Mouse (Mus musculus): ENCODE data around the gene Pear1. TPM values are rescaled to one million over a fixed set of nuclear protein-coding genes. Genes with fewer than 3 reads are reported as not detected.

Pear1 gene
- total RNA-seq, 2 experiments from 2014 or later, result 40.3 to 42.5 TPM

DNA sequence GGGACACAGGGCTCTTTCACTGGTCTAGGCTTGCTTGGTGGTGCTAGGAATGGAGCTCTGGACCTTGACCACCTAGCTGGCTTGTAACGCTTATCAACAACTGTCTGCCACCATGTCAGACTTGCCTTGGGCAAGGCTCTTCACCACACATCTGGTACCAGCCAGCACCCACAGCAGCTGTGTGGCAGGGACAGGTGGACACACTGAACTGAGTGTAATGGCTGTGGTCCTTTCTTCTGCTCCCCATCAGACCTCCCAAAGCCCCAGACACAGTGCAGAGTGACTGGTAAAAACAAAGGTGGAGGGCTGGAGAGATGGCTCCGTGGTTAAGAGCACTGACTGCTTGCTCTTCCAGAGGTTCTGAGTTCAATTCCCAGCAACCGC lies 57.8 kb downstream of the Pear1 start:
- DNase-seq (ENCODE audit: low spot score in 2 of 2), result no peak

DNA sequence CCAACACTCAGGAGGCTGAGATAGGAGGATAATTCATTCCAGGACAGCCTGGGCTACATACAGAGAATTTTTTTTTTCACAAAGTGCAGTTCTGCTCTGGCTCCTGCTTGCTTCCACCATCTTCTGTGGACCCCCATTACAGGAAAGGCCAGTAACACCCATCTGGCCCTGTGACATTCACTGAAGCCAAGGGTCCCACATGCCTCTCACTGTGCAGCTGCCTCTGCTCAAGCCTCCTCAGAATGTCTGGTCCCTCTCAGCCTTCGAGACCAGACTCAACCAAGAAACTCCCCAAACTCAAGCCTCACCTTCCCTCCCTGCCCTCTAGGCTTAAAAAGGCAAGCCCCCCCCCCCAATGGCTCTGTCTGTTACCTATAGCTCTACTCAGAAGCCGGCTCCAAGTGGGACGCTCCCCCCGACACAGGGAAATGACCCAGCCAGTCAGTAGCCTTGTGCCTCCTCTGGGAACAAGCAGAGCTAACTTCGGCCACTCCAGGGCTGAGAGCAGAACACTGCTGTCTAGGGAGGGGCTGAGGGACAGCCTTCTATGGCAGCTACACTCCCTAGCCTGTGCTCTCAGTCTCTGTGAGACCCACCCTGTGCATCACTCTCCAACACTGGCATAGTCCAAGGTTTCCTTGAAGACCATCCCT lies 58.3 kb downstream of the Pear1 start:
- DNase-seq (ENCODE audit: low spot score in 2 of 2), result no peak

DNA sequence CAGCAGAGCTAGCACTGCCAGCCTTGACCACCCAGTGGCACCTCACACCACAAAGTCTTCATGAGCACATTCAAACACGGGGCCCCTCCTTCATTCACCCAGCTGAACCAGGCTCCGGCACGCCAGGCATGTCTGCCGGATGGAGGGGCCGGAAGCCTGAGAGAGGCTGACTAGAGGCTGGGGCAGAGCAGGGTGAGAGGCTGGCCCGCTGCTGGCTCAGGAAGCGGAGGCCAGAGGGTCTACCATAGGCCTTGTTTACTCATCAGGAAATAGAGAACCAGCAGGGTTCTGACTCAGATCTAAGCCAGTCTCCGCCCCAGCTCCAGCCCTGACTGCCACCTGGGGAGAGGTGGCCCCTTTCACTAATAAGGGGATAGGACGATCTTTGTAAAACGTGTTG lies 59.0 kb downstream of the Pear1 start:
- DNase-seq (ENCODE audit: low spot score in 2 of 2), result peak in 1 of 2 experiments; percentile 33

DNA sequence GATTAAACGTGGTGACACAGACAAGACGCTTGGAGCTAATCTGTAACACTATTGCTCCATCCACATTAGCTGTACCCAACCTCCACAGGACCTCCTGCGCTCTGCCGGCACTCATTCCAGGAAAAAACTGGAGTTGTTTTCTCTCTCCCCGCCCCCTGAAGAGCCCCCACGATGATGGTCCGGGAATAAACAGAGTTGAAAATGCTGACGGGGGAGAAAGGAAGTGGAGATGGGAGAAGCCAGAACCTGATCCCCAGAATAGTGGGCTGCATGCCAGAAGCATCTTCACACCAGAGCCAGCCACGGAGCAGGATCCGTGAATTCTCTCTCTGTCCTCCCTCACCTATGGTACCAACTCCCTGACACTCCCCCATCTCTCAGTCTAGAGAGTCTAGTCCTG lies 59.6 kb downstream of the Pear1 start:
- DNase-seq (ENCODE audit: low spot score in 2 of 2), result no peak

DNA sequence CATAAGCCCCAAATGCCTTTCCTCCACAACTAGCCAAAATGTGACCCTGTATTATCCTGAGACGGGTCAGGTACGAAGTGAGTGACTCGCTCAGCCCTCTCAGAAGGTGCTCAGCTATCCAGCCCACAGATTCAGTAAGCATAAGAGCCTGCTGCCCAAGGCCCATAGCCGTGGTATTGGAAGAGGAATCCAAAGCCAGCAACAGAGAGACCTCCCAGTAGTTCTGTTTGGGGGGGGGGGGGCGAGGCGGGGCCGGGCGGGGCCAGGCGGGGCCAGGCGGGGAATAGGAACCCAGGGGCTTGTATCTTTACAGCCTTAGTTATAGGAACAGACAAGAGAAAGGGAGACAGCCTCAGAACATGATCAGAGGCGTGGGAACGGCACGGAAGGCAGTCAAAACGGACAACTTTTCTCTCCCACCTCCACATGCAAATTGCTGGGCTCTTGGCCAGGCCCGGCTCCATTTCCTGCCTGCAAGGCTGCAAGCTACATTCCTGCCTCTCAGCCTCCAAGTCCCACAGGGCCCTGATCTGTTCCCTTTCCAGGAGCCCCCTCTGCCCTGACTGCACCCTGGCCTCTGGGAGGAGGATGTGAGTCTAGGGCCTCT lies 60.3 kb downstream of the Pear1 start:
- peak in 1 of 2 experiments; percentile 47 for DNase-seq (ENCODE audit: low spot score in 2 of 2)

DNA sequence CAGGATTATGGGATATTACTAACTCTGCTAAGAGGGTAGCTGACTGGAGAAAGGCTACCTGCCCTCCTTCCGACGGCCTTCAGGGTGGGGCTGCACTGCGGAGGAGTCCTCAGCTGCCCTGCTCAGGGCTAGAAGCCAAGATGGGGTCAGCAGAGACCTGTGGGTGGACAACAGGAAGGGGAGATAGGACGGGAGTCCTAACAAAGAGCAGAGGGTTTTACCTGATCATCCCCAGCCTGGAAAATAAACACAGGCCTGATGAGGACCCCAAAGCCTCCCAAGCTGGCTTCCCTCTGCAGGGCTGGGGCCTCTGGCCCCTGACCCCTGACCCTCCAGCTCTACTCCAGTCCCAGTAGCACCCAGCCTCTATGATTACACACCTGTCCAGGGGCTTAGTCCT lies 60.9 kb downstream of the Pear1 start:
- DNase-seq (ENCODE audit: low spot score in 2 of 2), result no peak

DNA sequence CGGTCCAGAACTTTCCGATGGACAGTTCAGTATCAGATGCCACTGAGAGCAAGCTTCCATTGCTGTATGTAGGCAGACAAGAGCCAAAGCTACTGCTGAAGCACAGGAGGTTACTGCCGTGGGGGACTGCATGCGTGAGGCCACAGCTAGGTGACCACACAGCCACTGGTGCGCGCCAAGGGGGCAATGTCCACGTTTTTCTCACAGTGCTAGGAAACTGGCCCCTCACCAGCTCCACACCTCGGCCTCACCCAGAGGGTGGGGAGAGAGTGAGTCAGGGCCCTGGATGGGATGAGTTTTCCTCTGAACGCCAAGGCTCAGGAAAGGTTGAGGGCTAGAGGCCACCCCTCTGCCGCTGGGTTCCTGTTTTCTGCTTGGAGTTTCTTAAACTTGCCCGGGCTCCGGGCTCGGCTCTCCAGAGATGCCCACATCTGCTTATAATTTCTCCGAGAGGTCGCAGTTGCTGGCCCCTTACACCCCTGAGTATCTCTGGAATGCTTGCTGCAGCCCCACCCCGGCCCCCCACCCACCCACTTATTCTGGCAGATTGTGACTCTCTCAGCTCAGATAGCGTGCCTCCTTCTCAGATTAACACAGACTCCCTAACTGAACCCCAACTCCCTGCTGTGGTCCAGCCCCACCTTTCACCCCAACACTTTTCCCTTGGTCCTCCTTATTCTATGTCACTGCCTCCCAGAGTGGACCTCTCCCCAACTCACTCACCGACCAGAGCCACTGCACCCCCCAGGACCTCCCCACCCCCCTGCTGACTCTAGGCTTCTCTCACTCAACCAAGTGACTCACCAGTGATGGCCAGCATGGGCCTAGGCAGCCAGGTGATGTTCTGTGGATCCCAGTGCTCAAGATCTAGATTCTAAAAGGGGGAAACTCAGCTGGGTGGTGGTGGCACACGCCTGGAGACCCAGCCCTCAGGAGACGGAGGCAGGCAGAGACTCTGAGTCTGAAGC lies 62.4 kb downstream of the Pear1 start:
- no peak for DNase-seq (ENCODE audit: low spot score in 2 of 2)

DNA sequence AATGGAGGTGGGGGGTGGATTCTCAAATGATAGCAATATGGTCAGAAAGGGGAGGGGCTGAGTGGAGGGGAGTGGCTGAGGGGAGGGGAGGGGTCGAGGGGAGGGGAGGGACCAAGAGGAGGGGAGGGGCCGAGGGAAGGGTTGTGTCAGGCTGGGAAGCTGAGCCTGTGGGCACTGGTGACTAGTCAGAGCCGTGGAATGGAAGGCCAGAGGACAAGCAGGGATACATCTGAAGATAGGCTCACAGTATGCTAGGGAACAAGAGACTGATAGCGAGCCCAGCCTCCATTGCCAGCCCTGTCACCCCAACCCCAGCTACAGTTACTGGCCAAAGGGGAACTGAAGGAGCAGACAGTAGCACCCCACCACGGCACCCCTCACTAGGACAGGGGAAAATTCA lies 65.5 kb downstream of the Pear1 start:
- no peak for DNase-seq (ENCODE audit: low spot score in 2 of 2)

DNA sequence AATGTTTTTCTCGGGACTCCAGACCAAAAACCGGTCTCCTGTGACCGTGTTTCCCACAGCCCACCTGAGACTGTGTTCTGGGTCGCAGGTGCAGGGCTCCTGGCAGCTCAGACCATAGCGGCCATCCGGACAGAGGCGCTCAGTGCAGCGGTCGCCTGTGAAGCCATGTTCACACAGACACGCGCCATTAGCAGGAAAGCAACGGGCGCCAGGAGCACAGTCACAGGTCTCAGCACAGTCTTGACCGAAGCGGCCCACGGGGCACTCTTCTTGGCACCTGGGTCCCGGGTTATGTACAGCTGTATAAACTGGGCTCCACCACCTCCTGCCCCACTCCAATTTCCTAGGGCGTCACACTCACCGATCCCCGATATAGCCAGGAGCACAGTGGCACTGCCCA lies 67.6 kb downstream of the Pear1 start:
- no peak for DNase-seq (ENCODE audit: low spot score in 2 of 2)

DNA sequence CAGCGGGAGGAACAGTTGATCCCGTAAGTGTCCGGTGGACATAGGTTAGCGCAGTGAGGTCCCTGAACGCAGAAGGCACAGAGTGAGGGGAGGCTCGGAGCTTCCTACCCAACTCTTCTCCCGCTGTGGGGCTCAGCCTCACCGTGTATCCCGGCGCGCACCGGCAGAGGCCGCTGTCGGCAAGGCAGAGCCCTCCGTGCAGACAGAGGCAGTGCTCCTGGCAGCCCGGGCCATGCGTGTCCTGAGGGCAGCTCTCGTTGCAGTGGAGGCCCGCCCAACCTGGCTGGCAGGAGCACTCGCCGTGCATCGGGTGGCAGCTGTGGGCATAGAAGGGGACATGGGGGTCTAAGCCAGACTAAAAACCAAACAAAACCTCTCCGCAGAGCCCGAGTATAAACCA lies 68.1 kb downstream of the Pear1 start:
- DNase-seq (ENCODE audit: low spot score in 2 of 2), result peak; percentile 79 to 80

DNA sequence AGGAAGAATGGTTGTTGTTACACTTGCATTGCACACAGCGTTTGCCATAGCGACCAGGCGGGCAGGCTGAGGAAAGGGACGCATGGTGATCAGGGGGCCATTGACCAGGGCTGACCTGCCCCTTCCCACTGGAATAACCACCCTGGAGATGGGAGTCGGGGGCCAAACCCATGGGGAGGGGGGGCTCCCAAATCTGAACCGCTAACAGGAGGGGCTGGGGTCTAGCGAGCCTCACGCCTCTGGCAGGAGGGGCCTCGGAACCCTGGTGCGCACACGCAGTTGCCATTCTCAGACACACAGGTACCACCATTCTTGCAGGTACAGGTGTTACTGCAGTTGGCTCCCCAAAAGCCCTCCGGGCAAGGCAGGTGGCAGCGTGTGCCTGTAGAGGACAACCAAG lies 70.3 kb downstream of the Pear1 start:
- DNase-seq (ENCODE audit: low spot score in 2 of 2), result no peak

DNA sequence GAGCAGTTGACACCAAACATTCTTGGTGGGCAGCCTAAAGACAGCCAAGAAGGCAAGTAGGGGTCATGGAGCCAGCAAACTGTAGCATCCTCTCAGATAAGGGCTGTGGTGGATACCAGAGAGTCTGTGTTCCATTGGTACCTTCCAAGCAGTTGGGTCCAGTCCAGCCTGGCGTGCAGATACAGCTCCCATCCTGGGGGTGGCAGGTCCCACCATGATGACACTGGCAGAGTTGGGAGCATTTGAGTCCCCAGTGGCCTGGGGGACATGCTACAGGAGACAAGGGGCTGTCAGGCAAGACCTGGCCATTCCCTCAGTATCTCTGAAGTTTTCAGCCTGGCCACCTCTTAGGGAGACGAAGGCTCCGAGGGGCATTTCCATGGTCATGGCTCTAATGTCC lies 71.5 kb downstream of the Pear1 start:
- DNase-seq (ENCODE audit: low spot score in 2 of 2), result no peak

DNA sequence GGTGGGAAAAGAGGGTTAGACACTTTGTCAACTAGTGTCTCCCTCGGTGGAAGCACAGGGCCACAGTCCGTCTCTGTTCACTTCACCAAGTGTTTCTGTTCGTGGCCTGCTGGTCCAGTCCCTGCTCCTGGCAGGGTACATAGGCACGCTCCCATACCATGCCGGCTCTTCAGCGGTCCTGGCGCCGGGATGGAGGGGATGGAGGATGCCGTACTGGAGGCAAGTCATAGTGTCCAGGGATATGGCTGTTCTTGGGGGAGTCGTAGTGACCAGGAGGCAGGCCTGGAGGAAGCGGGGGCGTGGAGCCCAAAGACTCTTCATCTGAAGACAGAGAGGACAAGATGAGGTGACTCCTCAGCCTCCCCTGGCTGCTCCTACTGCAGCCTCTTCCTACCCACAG lies 74.1 kb downstream of the Pear1 start:
- DNase-seq (ENCODE audit: low spot score in 2 of 2), result no peak

DNA sequence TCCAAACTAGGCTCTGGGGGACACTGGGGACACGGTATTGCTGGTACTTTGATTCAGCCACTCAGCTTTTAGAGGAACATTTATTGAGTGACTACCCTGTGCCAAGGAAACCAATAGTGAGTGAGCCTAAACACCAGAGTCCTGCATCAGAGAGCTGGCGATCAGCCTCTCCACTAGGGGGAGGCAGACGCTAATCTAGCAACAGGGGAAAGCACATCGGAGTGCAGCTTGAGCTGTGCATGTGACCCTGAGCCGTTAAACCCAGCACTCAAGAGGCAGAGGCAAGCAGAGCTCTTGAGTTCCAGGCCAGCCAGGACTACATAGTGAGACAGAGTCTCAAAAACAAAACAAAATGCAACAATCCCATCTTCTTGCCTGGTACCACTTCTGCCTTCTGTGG lies 75.1 kb downstream of the Pear1 start:
- DNase-seq (ENCODE audit: low spot score in 2 of 2), result no peak

DNA sequence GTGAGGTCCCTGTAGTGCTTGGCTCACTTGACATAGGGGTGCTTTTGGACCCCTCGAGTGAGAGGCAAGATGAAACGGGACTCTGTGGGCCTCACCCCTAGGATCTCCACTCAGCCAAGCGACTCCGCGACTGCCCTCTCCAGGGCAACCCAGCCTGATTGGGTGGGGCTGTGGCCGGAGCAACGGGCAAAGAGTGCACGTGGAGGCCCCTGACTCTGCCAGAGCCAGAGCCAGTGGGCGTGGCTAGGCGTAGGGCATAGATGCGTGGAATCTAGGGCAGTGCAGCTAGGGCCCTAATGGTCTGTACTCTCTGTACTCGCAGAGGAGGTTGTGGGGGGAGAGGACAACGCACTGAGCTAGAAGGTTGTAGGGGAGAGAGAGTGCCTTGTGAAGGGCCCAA lies 75.7 kb downstream of the Pear1 start, which contains the start of gene Lrrc71:
Lrrc71 (minus strand) TSS at position 195 of the 400 bp plus-strand sequence.
- DNase-seq (ENCODE audit: low spot score in 2 of 2), result no peak

DNA sequence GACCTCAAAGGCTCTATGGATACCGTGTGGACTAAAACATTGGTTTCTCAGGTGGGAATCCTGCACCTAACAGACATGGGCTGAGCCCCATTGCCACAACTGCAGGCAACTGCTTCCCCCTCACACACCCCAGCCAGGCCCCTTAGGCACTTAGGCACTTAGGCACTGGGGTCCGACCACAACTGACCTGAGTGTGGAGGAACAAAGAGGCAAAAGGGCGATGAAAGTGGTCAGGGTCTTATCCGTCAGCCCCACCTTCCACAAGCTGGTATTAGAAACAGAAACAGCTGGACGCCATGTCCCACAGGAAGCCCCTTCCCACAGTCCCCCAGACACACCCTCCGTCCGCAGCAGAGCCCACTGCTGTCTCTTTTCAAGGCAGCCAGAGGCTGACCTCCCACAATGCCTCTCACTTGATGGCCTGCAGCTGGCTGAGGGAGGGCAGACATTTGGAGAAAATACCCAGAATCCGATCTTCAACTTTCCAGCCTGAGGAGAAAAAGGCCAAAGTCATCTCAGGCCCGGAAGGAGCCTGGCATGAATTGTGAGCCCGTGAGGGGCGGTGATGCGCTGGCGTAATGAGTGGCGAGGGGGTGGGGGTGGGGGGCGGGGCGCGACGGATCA lies 79.0 kb downstream of the Pear1 start:
- no peak for DNase-seq (ENCODE audit: low spot score in 2 of 2)

DNA sequence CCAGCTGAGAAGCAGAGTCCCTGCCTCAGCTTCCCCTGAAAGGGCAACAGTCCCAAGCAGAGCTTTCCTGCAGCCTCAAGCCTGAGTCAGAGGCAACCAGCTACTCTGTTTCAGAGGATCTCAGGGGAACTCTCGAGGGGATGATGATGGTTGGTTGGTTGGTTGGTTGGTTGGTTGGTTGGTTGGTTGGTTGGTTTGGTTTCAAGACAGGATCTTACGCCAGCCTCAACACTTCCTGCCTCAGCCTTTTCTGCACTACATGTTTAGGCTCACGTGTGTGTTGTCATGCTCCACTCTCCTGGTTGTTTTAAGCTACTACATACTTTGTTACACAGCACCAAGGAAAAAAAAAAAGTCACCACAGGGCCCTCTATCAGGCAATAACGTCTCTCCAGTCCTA lies 80.2 kb downstream of the Pear1 start:
- DNase-seq (ENCODE audit: low spot score in 2 of 2), result no peak

DNA sequence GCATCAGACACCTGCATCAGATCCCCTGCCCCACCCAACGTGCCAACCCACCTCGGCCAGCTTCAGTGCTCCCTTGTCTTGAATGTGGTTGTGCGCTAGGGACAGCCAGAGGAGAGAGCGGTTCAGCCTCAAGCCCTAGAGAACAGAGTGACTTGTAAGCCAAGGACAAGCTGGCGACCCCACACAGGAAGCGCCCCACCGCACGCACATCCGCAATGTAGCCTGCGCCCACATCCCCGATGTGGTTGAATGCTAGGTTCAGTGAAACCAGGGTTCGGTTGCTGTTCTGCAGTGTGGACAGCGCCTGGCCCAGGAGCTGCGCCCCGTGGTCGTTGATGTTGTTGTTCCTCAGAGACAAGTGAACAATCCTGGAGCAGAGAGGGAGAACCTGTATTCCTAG lies 81.4 kb downstream of the Pear1 start:
- no peak for DNase-seq (ENCODE audit: low spot score in 2 of 2)

DNA sequence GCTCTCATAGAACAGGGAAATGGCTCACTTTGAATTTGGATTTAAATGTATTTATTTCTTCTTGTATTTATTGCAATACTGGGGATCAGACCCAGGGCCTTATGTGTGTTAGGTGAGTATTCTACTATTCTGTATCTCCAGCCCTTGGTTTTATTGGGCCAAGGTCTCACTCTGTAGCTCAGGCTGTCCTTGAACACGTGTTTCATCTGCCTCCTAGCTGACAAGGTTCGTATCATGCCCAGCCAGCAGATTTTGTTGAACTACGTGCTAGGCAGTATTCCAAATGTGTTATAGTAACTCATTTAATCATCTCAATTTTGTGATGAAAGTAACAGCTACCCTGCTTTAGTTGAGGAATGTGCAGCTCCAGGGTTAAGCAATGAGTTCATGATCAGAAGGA lies 82.1 kb downstream of the Pear1 start:
- no peak for DNase-seq (ENCODE audit: low spot score in 2 of 2)

DNA sequence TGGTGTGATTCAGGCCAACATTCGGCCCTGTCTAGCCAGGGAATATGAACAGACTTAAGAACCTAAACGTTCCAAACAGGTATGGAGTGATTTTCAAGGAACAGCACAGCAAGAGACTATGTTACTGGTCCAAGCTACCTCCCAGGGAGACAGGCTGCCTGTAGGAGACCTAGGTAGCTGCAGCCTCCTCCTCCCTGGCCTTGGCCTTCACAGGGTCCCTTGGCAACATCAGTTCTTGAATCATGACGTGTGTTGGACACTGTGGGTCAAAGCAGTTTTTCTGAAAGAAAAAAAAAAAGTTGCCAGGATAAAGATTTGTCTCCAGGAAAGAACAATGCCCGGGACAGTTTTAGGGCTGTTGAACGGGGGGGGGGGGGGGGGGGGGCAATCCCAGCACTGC lies 85.2 kb downstream of the Pear1 start:
- no peak for DNase-seq (ENCODE audit: low spot score in 2 of 2)

DNA sequence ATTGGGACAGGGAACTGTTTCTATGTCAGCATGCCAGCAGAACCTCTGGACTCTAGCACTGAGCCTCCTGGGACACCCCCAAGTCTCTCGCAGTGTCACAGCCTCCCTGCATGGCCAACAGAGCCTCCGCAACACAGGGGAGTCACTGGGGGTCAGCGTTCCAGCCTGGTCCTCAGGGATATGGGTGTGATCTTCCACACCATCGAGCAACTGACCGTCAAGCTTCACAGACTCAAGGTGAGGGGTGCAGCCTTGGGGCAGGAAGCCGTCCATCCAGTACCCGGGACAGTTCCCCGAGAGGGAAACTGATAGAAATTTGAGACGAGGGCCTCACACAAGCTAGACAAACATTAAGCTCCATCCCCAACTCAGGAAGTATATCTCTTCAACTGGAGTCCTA lies 88.8 kb downstream of the Pear1 start:
- no peak for DNase-seq (ENCODE audit: low spot score in 2 of 2)
